Mouse (Mus musculus): ENCODE data around the gene Ttc28.

GRCm38 (mm10) chr5:111120705-111121420, 241.3 kb downstream of the Ttc28 start:
- TF ChIP-seq CTCF (IDR thresholded peaks at IDR 0.05; ENCODE audit: extremely low read depth, insufficient read depth, insufficient read length, insufficient replicate concordance) (no peak), POLR2A (IDR thresholded peaks at IDR 0.05; ENCODE audit: low read depth, low read length) (no peak)

Data from spleen, adult 2 months (tissue).